Mouse (Mus musculus) layer of hippocampus, postnatal 14 days (tissue): Measurements from ENCODE around the gene Fv1. TPM values are rescaled to one million over a fixed set of nuclear protein-coding genes. Genes with fewer than 3 reads are reported as not detected.

ENCODE experiments used
- total RNA-seq, 2 experiments: library from RNA; stranded (reverse); gene quantifications; 2 replicates each; pipeline ENCODE4 v1.2.3; 2021

Fv1 gene
- total RNA-seq, 2 experiments from 2014 or later: 7.2 to 8.9 TPM

Other genes with a start within 250 kb of the Fv1 start
- under 1 TPM; 0.55 to 0.76 TPM for gene Zfp979, start 226.5 kb upstream of the Fv1 start, total RNA-seq
- gene Zfp534, start 166.4 kb upstream of the Fv1 start, total RNA-seq: not detected
- 1 to 10 TPM; 2.8 to 3.1 TPM for gene Zfp984, start 59.2 kb upstream of the Fv1 start, total RNA-seq
- gene Zfp933, start 20.6 kb upstream of the Fv1 start, total RNA-seq: 10 to 100 TPM; 16.0 to 16.9 TPM
- 10 to 100 TPM; 20.6 to 21.5 TPM for gene Miip, start 163 bp upstream of the Fv1 start, total RNA-seq
- 100 to 1,000 TPM; 188 to 200 TPM for gene Mfn2, start 35.7 kb downstream of the Fv1 start, total RNA-seq
- gene Plod1, start 67.8 kb downstream of the Fv1 start, total RNA-seq: 10 to 100 TPM; 26.7 to 28.4 TPM
- 10 to 100 TPM; 27.7 to 28.8 TPM for gene 2510039O18Rik, start 71.9 kb downstream of the Fv1 start, total RNA-seq
- not detected for gene Nppb, start 116.8 kb downstream of the Fv1 start, total RNA-seq
- under 1 TPM; 0.45 to 0.92 TPM for gene Nppa, start 131.7 kb downstream of the Fv1 start, total RNA-seq
- 10 to 100 TPM; 64.2 to 65.0 TPM for gene Clcn6, start 169.8 kb downstream of the Fv1 start, total RNA-seq
- gene Mthfr, start 170.1 kb downstream of the Fv1 start, total RNA-seq: 10 to 100 TPM; 25.6 to 26.4 TPM
- 1 to 10 TPM; 8.9 to 9.0 TPM for gene Agtrap, start 219.1 kb downstream of the Fv1 start, total RNA-seq